Mouse (Mus musculus) embryonic facial prominence, embryonic 12.5 days (tissue): ENCODE results near the gene Iqsec3. TPM values are rescaled to one million over a fixed set of nuclear protein-coding genes. Genes with fewer than 3 reads are reported as not detected.

Experiments
- ATAC-seq: fragments of 200-750 bp; cut with Nextera tagmentation; 2 replicates; pipeline ENCODE4 v1.8.0; 2017; ENCODE audit not compliant: insufficient number of reproducible peaks, insufficient read depth, low FRiP score, low TSS enrichment
- H3K27ac ChIP-seq: fragments of 300-500 bp; sonication (generic); 2 replicates; pipeline ENCODE4 v1.5.1; 2016; ENCODE audit warnings: mild to moderate bottlenecking
- H3K27me3 ChIP-seq: fragments of 300-500 bp; sonication (generic); 2 replicates; pipeline ENCODE4 v1.6.1; 2016; ENCODE audit warnings: mild to moderate bottlenecking, moderate library complexity
- H3K36me3 ChIP-seq: fragments of 300-500 bp; sonication (generic); 2 replicates; pipeline ENCODE4 v1.6.1; 2016; ENCODE audit warnings: mild to moderate bottlenecking
- H3K4me1 ChIP-seq: fragments of 300-500 bp; sonication (generic); 2 replicates; pipeline ENCODE4 v1.6.1; 2016
- H3K4me2 ChIP-seq: fragments of 300-500 bp; sonication (generic); replicated peaks from 2 replicates; pipeline ENCODE4 v1.6.1; 2016; ENCODE audit warnings: mild to moderate bottlenecking, moderate library complexity
- H3K4me3 ChIP-seq: fragments of 300-500 bp; sonication (generic); 2 replicates; pipeline ENCODE4 v1.5.1; 2016; ENCODE audit warnings: mild to moderate bottlenecking
- H3K9ac ChIP-seq: fragments of 300-500 bp; sonication (generic); 2 replicates; pipeline ENCODE4 v1.6.1; 2016; ENCODE audit warnings: mild to moderate bottlenecking, moderate library complexity
- H3K9me3 ChIP-seq: fragments of 300-500 bp; sonication (generic); 2 replicates; pipeline ENCODE4 v1.6.1; 2016; ENCODE audit warnings: mild to moderate bottlenecking, moderate library complexity
- whole genome bisulfite sequencing: fragments of 180-500 bp; shearing (Covaris S2); methylation state at CpG from one replicate; pipeline ENCODE4 v1.1.7; 2016; 5-methylcytosine and 5-hydroxymethylcytosine counted together
- polyA plus RNA-seq: library from polyadenylated mRNA; unstranded; fragments of >200 nt; fragmentation: Nextera tagmentation; extraction: Ambion mirVana; gene quantifications from 2 replicates; pipeline ENCODE4 v1.2.1, GENCODE M21; 2016

Gene Iqsec3
- polyA plus RNA-seq, 1 experiment from 2014 or later = 0.19 TPM

- Histone ChIP-seq H3K4me3 (no peak overlapping the region), H3K9me3 (no peaks in the 10 kb centered on the region), H3K27ac (no peak overlapping the region), H3K4me2 (no peak overlapping the region), H3K4me1 (peaks cover 20% of the 10 kb centered on the region; the same call in 1 of the 2 replicates), H3K36me3 (no peaks in the 10 kb centered on the region), H3K27me3 (peaks cover 14% of the 10 kb centered on the region), H3K9ac (no peak overlapping the region)
- WGBS = 33% methylated on average over 7 of the region's 7 CpGs
- ATAC-seq = no peak
Observed at GRCm38 (mm10) chr6:121453776-121454175, 19.7 kb downstream of the Iqsec3 start.

- Histone ChIP-seq H3K4me1 (peaks cover 20% of the 10 kb centered on the region; the same call in 1 of the 2 replicates), H3K4me2 (no peak overlapping the region), H3K27ac (no peak overlapping the region), H3K9ac (no peak overlapping the region), H3K36me3 (no peaks in the 10 kb centered on the region), H3K9me3 (no peaks in the 10 kb centered on the region), H3K4me3 (no peak overlapping the region), H3K27me3 (peaks cover 6% of the 10 kb centered on the region)
- ATAC-seq = no peak
- WGBS = 92% methylated on average over 3 of the region's 3 CpGs
Observed at GRCm38 (mm10) chr6:121451703-121452102, 21.8 kb downstream of the Iqsec3 start.

- Histone ChIP-seq H3K36me3 (no peaks in the 10 kb centered on the region), H3K27me3 (no peaks in the 10 kb centered on the region), H3K9ac (no peak overlapping the region), H3K4me3 (no peak overlapping the region), H3K4me2 (no peak overlapping the region), H3K4me1 (0 out of 2 replicates have a peak, but pooled peaks cover 5% of the 10 kb centered on the region), H3K9me3 (no peaks in the 10 kb centered on the region), H3K27ac (no peak overlapping the region)
- ATAC-seq = no peak
- 12% methylated on average over 4 of the region's 5 CpGs for WGBS
Observed at GRCm38 (mm10) chr6:121440696-121441220, 32.7 kb downstream of the Iqsec3 start.

DNA sequence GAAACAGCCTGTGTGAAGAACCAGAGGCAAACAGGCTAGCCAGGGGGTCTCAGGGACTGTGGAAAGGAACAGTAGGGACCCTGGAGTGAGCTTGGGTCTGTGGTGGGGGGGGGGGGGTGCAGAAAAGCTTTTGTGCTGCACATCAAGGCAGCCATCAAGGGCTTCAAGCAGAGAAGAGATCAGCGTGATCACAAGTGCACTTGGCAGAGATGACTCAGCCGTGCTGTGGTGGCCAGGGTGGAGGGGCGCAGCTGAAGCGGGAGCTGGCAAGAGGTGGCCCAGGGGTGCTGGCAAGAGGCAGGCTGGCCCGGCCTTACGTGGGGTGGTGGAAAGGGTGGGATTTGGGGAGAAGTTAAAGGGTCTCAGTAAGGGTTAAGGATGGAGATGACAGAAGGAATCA, 48.6 kb downstream of the Iqsec3 start:
- H3K4me2 ChIP-seq = no peak overlapping the region
- H3K27me3 ChIP-seq = peaks cover 11% of the 10 kb centered on the region
- H3K27ac ChIP-seq = no peak overlapping the region
- no peaks in the 10 kb centered on the region for H3K36me3 ChIP-seq
- H3K4me1 ChIP-seq = 0 out of 2 replicates have a peak, but pooled peaks cover 2% of the 10 kb centered on the region
- ATAC-seq = no peak
- WGBS = 48% methylated on average over 6 of the region's 6 CpGs
- no peaks in the 10 kb centered on the region for H3K9me3 ChIP-seq
- no peak overlapping the region for H3K9ac ChIP-seq
- no peak overlapping the region for H3K4me3 ChIP-seq

GRCm38 (mm10) chr6:121424403-121424802, 49.1 kb downstream of the Iqsec3 start:
- H3K27me3 ChIP-seq = peaks cover 11% of the 10 kb centered on the region
- 34% methylated on average over 12 of the region's 12 CpGs for WGBS
- H3K4me3 ChIP-seq = no peak overlapping the region
- ATAC-seq = no peak
- no peaks in the 10 kb centered on the region for H3K36me3 ChIP-seq
- 0 out of 2 replicates have a peak, but pooled peaks cover 2% of the 10 kb centered on the region for H3K4me1 ChIP-seq
- no peaks in the 10 kb centered on the region for H3K9me3 ChIP-seq
- no peak overlapping the region for H3K27ac ChIP-seq
- H3K9ac ChIP-seq = no peak overlapping the region
- H3K4me2 ChIP-seq = no peak overlapping the region

- H3K9me3 ChIP-seq = no peaks in the 10 kb centered on the region
- peak overlapping the region; percentile 54 for H3K4me2 ChIP-seq
- H3K4me3 ChIP-seq = peak overlapping the region; percentile 32
- WGBS = 2% methylated on average over 46 of the region's 46 CpGs
- H3K4me1 ChIP-seq = peaks cover 5% of the 10 kb centered on the region
- no peak overlapping the region for H3K9ac ChIP-seq
- ATAC-seq = no peak
- peaks cover 60% of the 10 kb centered on the region for H3K27me3 ChIP-seq
- H3K27ac ChIP-seq = no peak overlapping the region
- H3K36me3 ChIP-seq = no peaks in the 10 kb centered on the region
Observed at GRCm38 (mm10) chr6:121412558-121413297, 60.8 kb downstream of the Iqsec3 start.

DNA sequence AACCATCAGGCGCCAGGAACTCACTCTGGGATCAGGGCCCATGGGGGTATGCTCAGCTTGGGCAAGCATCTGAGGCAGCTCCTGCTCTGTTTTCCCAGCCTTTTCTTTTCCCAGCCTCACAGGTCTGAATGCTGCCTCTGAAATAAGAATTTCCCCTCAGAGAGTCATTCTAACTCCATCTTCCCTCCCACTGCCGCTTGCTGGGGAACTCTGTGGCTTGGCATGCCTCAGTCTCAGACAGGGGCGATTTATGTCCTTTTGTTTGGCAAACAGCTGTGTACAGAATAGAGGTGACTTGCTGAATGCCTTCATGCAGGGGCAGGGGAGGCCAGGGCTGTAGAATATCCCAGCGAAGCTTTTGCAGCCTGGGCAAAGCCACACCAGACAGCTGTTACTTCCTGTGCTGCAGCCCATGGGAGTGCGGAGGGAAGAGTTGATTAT, 65.9 kb downstream of the Iqsec3 start:
- Histone ChIP-seq H3K27ac (no peak overlapping the region), H3K9me3 (no peaks in the 10 kb centered on the region), H3K4me1 (peaks cover 1% of the 10 kb centered on the region), H3K4me2 (no peak overlapping the region), H3K4me3 (no peak overlapping the region), H3K9ac (no peak overlapping the region), H3K27me3 (peaks cover 32% of the 10 kb centered on the region), H3K36me3 (no peaks in the 10 kb centered on the region)
- 43% methylated on average over 5 of the region's 5 CpGs for WGBS
- ATAC-seq = no peak

- Histone ChIP-seq H3K4me2 (no peak overlapping the region), H3K27me3 (peaks cover 10% of the 10 kb centered on the region), H3K9ac (no peak overlapping the region), H3K9me3 (no peaks in the 10 kb centered on the region), H3K4me1 (no peaks in the 10 kb centered on the region), H3K27ac (no peak overlapping the region), H3K36me3 (no peaks in the 10 kb centered on the region), H3K4me3 (no peak overlapping the region)
- WGBS = 94% methylated on average over 8 of the region's 8 CpGs
- no peak for ATAC-seq
Observed at GRCm38 (mm10) chr6:121405311-121405710, 68.2 kb downstream of the Iqsec3 start.

DNA sequence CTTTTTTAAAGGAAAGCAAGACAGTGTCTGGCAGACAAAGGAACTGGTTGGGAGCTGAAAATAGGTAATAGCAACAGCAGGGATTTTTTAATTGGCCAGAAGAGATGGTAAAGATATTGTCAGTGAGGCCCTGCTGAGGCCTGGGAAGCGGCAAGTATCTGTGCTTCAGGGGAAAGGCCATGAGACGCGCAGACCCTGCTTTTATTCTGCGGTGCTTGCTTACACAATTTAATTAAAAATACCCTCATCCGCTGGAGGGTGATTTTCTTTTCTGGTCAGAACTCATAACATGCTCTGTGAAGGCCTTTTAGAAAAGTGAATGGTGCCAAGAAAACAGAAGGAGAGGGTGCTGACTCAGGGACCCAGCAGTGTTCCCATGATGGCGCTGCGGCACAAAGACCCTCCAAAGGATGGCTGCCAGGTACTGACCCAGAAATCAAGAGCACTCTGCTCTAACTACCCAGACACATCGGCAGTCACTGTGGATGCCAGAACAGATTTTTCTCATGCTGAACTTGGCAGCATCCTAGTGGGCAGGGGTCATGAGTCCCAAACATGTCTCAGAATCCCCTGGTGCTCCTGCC, 70.7 kb downstream of the Iqsec3 start:
- no peak for ATAC-seq

DNA sequence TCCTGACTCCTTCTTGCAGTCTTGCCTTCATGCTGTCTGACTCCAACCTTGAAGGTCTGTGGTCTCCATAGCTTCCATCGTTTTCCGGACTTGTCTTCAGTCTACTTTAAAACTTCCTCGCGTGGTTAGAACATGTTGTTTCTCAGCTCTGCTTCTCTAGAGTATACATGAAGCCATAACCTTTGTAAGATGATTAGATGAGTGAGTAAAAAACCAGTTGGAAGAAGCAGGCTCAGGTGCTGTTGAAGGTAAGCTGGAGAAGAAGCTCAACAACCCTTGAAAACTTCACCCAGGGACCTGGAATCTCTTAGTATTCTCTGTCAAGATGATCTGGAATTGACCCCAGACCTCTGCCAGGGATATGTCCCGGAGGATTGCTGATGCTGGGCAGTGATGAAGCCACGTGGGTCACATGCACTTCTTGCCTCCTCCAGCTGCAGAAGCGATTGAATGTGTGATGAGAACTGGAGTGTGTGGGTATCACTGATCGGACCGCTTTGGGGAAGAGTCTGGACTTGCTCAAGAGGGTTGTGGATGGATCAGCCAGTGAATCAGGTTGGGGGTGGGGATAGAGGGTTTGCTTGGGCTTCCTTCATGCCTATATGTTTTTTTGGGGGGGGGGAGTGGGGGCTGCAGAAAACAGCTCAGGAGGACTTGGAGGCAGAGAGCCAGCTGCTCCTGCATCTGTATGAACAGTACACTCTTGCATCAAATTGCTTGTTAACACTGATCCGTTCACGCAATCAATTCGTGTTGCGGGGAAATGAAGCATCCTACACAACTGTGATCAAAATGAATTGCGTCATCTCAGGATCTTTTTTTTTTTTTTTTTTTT, 71.4 kb downstream of the Iqsec3 start:
- Histone ChIP-seq H3K27ac (no peak overlapping the region), H3K27me3 (no peaks in the 10 kb centered on the region), H3K4me3 (no peak overlapping the region), H3K36me3 (no peaks in the 10 kb centered on the region), H3K4me2 (no peak overlapping the region), H3K4me1 (no peaks in the 10 kb centered on the region), H3K9me3 (no peaks in the 10 kb centered on the region), H3K9ac (no peak overlapping the region)
- WGBS = 79% methylated on average over 14 of the region's 14 CpGs
- no peak for ATAC-seq

More for the DNA sequence above, 70.7 kb downstream of the Iqsec3 start:
- no peak overlapping the region for H3K4me2 ChIP-seq
- H3K27me3 ChIP-seq = no peaks in the 10 kb centered on the region
- H3K4me3 ChIP-seq = no peak overlapping the region
- 73% methylated on average over 8 of the region's 8 CpGs for WGBS
- no peaks in the 10 kb centered on the region for H3K9me3 ChIP-seq
- no peak overlapping the region for H3K27ac ChIP-seq
- H3K4me1 ChIP-seq = no peaks in the 10 kb centered on the region
- no peak overlapping the region for H3K9ac ChIP-seq
- no peaks in the 10 kb centered on the region for H3K36me3 ChIP-seq

- H3K27ac ChIP-seq = no peak overlapping the region
- WGBS = 89% methylated on average over 6 of the region's 6 CpGs
- H3K4me3 ChIP-seq = no peak overlapping the region
- H3K9me3 ChIP-seq = no peaks in the 10 kb centered on the region
- H3K27me3 ChIP-seq = no peaks in the 10 kb centered on the region
- H3K36me3 ChIP-seq = no peaks in the 10 kb centered on the region
- H3K4me1 ChIP-seq = no peaks in the 10 kb centered on the region
- no peak overlapping the region for H3K9ac ChIP-seq
- no peak for ATAC-seq
- no peak overlapping the region for H3K4me2 ChIP-seq
Observed at GRCm38 (mm10) chr6:121401140-121401539, 72.3 kb downstream of the Iqsec3 start.
